Comparison of ENCODE assay signal across 8 mouse cellular contexts in the genomic region with DNA sequence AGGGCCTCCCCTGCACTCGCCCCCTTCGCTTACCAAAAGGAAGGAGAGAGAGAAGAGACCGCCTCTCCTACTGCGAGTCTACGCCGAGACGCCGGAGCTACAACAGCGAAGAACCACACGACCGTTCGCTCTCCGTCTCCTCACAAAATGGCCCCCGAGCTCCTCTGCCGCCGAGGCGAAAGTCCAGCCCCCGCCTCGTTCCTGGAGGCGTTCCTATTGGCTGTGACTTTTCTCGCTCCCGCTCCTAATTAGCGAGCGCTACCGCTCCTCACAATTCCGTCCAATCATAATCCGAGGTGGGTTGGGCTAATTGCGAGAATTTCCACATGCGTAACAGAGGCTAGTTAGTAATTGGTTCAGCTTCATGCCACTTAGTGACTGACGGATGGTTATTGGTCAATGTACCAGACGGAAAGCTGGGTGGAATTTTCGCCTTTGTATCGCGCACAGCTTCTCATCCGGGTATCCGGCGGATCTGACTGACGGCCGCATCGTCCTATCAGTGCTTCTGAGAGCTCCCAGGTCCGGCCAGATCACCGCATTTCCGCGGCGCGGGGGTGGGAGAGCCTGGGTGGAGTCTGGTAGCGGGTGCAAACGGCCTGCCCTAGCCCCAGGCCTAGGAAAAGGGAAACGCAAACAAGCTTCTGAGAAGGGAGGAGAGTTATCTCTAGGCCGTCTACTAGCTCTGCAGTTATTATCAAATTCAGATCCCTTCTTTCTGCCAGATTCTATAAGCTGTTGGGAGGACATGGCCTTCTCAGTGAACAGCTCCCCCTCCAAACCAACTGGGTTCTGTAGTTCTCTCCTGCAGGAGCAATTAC. TPM values are rescaled to one million over a fixed set of nuclear protein-coding genes. Genes with fewer than 3 reads are reported as not detected.
DNase-seq lines count a peak whose midpoint lies in the region; ATAC-seq and TF ChIP-seq lines count a peak whose summit lies in the region.

A gene (minus strand): TSS at position 173 of the 821 bp plus-strand sequence.

- peak; percentile 100 for DNase-seq in ES-E14 (ENCODE audit: low read depth, low spot score)
- DNase-seq in cerebellum, adult 11-12 months = peak; percentile 100
- peak; percentile 100 for DNase-seq in heart, postnatal 25 days (ENCODE audit: low spot score)
- peak; percentile 100 for DNase-seq in layer of hippocampus, adult 18-20 months (ENCODE audit: low spot score in 2 of 2)
- DNase-seq in lung, adult 2 months = peak; percentile 100
- peak; percentile 100 for DNase-seq in thymus, adult 18-20 months

- H3K4me2 ChIP-seq in forebrain, embryonic 15.5 days (replicated peaks) = peak within 1 kb of the TSS; percentile 81

- H3K4me1 ChIP-seq in ES-E14 (ENCODE audit: control insufficient read depth in 2 of 2, insufficient read depth in 2 of 2, low read length in 2 of 2, poor library complexity in 1 of 2) = peaks cover 8 to 9% of the 10 kb centered on the region in 2 experiments; a peak in 3 of 4 replicates
- peaks cover 40% of the 10 kb centered on the region for H3K4me1 ChIP-seq in forebrain, embryonic 15.5 days
- H3K4me1 ChIP-seq in lung, adult 2 months (ENCODE audit: control insufficient read depth, insufficient read depth, low read length) = peaks cover 12% of the 10 kb centered on the region

- TF ChIP-seq CTCF in lung, adult 2 months (IDR thresholded peaks at IDR 0.05; ENCODE audit: insufficient read depth, low read length) = no peak

- no peaks in the 10 kb centered on the region for H3K9me3 ChIP-seq in ES-E14 (ENCODE audit: control insufficient read depth, insufficient read depth, low read depth, low read length)
- no peaks in the 10 kb centered on the region for H3K9me3 ChIP-seq in forebrain, embryonic 15.5 days

- H3K36me3 ChIP-seq in ES-E14 (ENCODE audit: control insufficient read depth, insufficient read depth, low read length, poor library complexity, severe bottlenecking) = peaks cover 6% of the 10 kb centered on the region
- peaks cover 8% of the 10 kb centered on the region for H3K36me3 ChIP-seq in forebrain, embryonic 15.5 days

- in situ Hi-C loops in ES-E14 (cut with MboI; ENCODE audit: low sequenced_read_pairs in 2 of 2, unreplicated experiment in 2 of 2) = no loop called here

- peak within 1 kb of the TSS; percentile 100 for H3K9ac ChIP-seq in ES-E14 (ENCODE audit: insufficient read depth, low read depth, low read length, poor library complexity, severe bottlenecking)
- H3K9ac ChIP-seq in forebrain, embryonic 15.5 days (replicated peaks) = peak within 1 kb of the TSS; percentile 96

- intact Hi-C loops in heart, postnatal 25 days (cut with DNase I) = loop anchor here (2.0 to 5.0 kb wide), 2 partner anchors 15 to 82 kb away; a partner anchor contains a TSS

- H3K27me3 ChIP-seq in forebrain, embryonic 15.5 days = no peaks in the 10 kb centered on the region

- TF ChIP-seq POLR2A in lung, adult 2 months (IDR thresholded peaks at IDR 0.05; ENCODE audit: borderline replicate concordance, extremely low read depth, low read depth, low read length) = peak; percentile 98

- peak within 1 kb of the TSS; percentile 92 for H3K27ac ChIP-seq in ES-E14 (ENCODE audit: insufficient read depth, low read depth, low read length, poor library complexity, severe bottlenecking)
- H3K27ac ChIP-seq in forebrain, embryonic 15.5 days (replicated peaks) = peak within 1 kb of the TSS; percentile 98

- peak within 1 kb of the TSS; percentile 98 for H3K4me3 ChIP-seq in ES-E14 (ENCODE audit: insufficient read depth in 1 of 2, low read depth in 1 of 2, low read length in 2 of 2, poor library complexity in 1 of 2, severe bottlenecking in 1 of 2)
- peak within 1 kb of the TSS; percentile 78 for H3K4me3 ChIP-seq in forebrain, embryonic 15.5 days
- H3K4me3 ChIP-seq in lung, adult 2 months (replicated peaks; ENCODE audit: extremely low read depth, low read depth, low read length) = peak within 1 kb of the TSS; percentile 100

- WGBS in forebrain, embryonic 15.5 days = under 1% methylated on average over 50 of the region's 50 CpGs
- under 1% methylated on average over 50 of the region's 50 CpGs for WGBS in lung, adult 2 months

- ATAC-seq in forebrain, embryonic 15.5 days (replicated peaks) = peak; percentile 99
- ATAC-seq in neutrophil, adult 5-6 weeks (ENCODE audit: extremely low read depth, insufficient number of reproducible peaks, low FRiP score, poor library complexity, severe bottlenecking) = peak; percentile 91

TF ChIP-seq in ES-E14, 5 proteins besides CTCF, POLR2A, EP300 and RAD21:
- no peak for TF ChIP-seq ZC3H11A (IDR thresholded peaks at IDR 0.05; ENCODE audit: borderline replicate concordance, low read depth, low read length)
- peak; percentile 33; the same call in 1 of the 2 replicates for TF ChIP-seq HCFC1 (IDR thresholded peaks at IDR 0.05; ENCODE audit: borderline replicate concordance, insufficient read depth, low read length)
- no peak for TF ChIP-seq MAFK (IDR thresholded peaks at IDR 0.05; ENCODE audit: insufficient read depth, low read depth, low read length)
- peak; percentile 99 for TF ChIP-seq CHD2 (IDR thresholded peaks at IDR 0.05; ENCODE audit: low read depth, low read length)
- TF ChIP-seq ZNF384 (IDR thresholded peaks at IDR 0.05; ENCODE audit: low read depth, low read length) = no peak

RNA-seq across cellular contexts. Expression of the gene that starts here (rescaled TPM):
- 242 and 267 TPM in 2 replicates for total RNA-seq in ES-E14 (2012; rRNA removed)
- polyA plus RNA-seq in forebrain, embryonic 15.5 days (2015; fragmentation: Nextera tagmentation; extraction: Ambion mirVana) = 710 and 729 TPM in 2 replicates
- 100 to 1,000 TPM; 132 to 147 TPM for total RNA-seq in heart, postnatal 25 days (2021)
- 100 to 1,000 TPM; 255 to 280 TPM for total RNA-seq in layer of hippocampus, adult 18-20 months (2021)
- 50.1 and 83.7 TPM in 2 replicates for polyA plus RNA-seq in lung, adult 2 months (2012; rRNA removed)
- 397 and 426 TPM in 2 replicates for total RNA-seq in neutrophil, adult 5-6 weeks (2017)

Comparison
In these comparisons a context has a peak if more than half of its experiments do, and no peak if none do; other contexts are left out.
1. Peak in every context shown above with its lines: DNase-seq, ATAC-seq, H3K4me3 ChIP-seq and H3K27ac ChIP-seq.